Mouse (Mus musculus) kidney, embryonic 16.5 days (tissue): Measurements from ENCODE around the gene Zcchc3. TPM values are rescaled to one million over a fixed set of nuclear protein-coding genes. Genes with fewer than 3 reads are reported as not detected.

ENCODE experiments used
- ATAC-seq: fragments of 200-750 bp; cut with Nextera tagmentation; 2 replicates; pipeline ENCODE4 v1.8.0; 2017; ENCODE audit warnings: moderate TSS enrichment; ENCODE audit not compliant: low FRiP score, low TSS enrichment
- H3K27ac ChIP-seq: fragments of 300-500 bp; sonication (generic); 2 replicates; pipeline ENCODE4 v1.5.1; 2014; ENCODE audit warnings: low read length
- H3K27me3 ChIP-seq: fragments of 300-500 bp; sonication (generic); 2 replicates; pipeline ENCODE4 v1.6.1; 2014; ENCODE audit warnings: low read length, control low read depth, mixed read lengths; ENCODE audit not compliant: insufficient read depth
- H3K36me3 ChIP-seq: fragments of 300-500 bp; sonication (generic); 2 replicates; pipeline ENCODE4 v1.6.1; 2014; ENCODE audit warnings: low read length, control low read depth, mixed read lengths; ENCODE audit not compliant: insufficient read depth
- H3K4me1 ChIP-seq: fragments of 300-500 bp; sonication (generic); 2 replicates; pipeline ENCODE4 v1.6.1; 2014; ENCODE audit warnings: low read length, control low read depth, mixed read lengths; ENCODE audit not compliant: insufficient read depth
- H3K4me2 ChIP-seq: fragments of 300-500 bp; sonication (generic); replicated peaks from 2 replicates; pipeline ENCODE4 v1.6.1; 2014; ENCODE audit warnings: low read depth, low read length
- H3K4me3 ChIP-seq: fragments of 300-500 bp; sonication (generic); 2 replicates; pipeline ENCODE4 v1.5.1; 2014; ENCODE audit warnings: mild to moderate bottlenecking, low read length
- H3K9ac ChIP-seq: fragments of 300-500 bp; sonication (generic); replicated peaks from 2 replicates; pipeline ENCODE4 v1.6.1; 2014; ENCODE audit warnings: low read length
- H3K9me3 ChIP-seq: fragments of 300-500 bp; sonication (generic); 2 replicates; pipeline ENCODE4 v1.6.1; 2016; ENCODE audit warnings: low read length, control low read depth
- WGBS: fragments of 180-500 bp; shearing (Covaris S2); extraction: QIAGEN DNeasy Blood & Tissue Kit; methylation state at CpG from one replicate; pipeline ENCODE4 v1.1.7; 2014; 5-methylcytosine and 5-hydroxymethylcytosine counted together
- polyA plus RNA-seq: library from polyadenylated mRNA; unstranded; fragments of >200 nt; fragmentation: Nextera tagmentation; extraction: Ambion mirVana; gene quantifications from 2 replicates; pipeline ENCODE4 v1.2.1, GENCODE M21; 2015

The Zcchc3 gene
- polyA plus RNA-seq, result 31.5 and 34.2 TPM in 2 replicates

DNA sequence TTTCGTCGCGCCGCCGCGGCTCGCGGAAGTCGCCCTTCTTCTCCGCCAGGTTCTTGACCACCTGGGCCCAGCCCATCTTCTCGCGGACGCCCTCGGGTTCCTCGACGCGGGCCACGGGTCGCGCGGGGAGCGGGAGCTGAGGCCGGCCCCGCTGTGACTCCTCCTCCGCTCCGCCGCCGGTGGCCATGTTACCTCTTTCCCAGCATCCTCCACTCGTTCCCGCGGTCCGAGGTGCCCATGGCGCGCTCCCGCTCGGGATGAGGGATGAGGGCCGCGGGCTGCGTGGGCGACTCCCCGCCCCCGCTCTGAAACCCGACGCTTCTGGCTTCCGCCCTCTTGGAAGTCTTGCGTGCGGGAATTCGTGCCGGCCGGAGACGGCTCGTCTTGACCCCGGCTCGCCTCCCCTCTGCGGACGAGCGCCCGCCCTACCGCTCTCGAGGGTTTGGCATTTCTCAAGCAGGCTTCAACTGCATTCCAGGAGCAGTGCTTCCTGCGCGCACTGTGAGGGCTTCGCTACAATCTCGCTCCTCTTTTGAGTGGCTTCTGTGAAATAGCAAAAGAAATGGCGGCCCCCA is at the start of gene Zcchc3:
Zcchc3 (minus strand) TSS at position 437 of the 575 bp plus-strand sequence.
- ATAC-seq, result peak; percentile 81
- Histone ChIP-seq H3K27ac (peak within 1 kb of the TSS; percentile 99), H3K4me3 (peak within 1 kb of the TSS; percentile 95), H3K27me3 (no peaks in the 10 kb centered on the region), H3K36me3 (0 out of 2 replicates have a peak, but pooled peaks cover 5% of the 10 kb centered on the region), H3K4me2 (peak within 1 kb of the TSS; percentile 91), H3K9ac (peak within 1 kb of the TSS; percentile 99), H3K9me3 (peaks cover 9% of the 10 kb centered on the region), H3K4me1 (peaks cover 28% of the 10 kb centered on the region)
- under 1% methylated on average over 65 of the region's 65 CpGs for WGBS

- no peak overlapping the region for H3K4me2 ChIP-seq
- H3K27ac ChIP-seq, result no peak overlapping the region
- peaks cover 3% of the 10 kb centered on the region; the same call in 1 of the 2 replicates for H3K27me3 ChIP-seq
- H3K4me1 ChIP-seq, result no peaks in the 10 kb centered on the region
- H3K36me3 ChIP-seq, result no peaks in the 10 kb centered on the region
- no peak overlapping the region for H3K9ac ChIP-seq
- H3K9me3 ChIP-seq, result no peaks in the 10 kb centered on the region
- WGBS, result 45% methylated on average over 13 of the region's 13 CpGs
- H3K4me3 ChIP-seq, result no peak overlapping the region
- no peak for ATAC-seq
Observed at GRCm38 (mm10) chr2:152459241-152459640, 44.4 kb upstream of the Zcchc3 start.

DNA sequence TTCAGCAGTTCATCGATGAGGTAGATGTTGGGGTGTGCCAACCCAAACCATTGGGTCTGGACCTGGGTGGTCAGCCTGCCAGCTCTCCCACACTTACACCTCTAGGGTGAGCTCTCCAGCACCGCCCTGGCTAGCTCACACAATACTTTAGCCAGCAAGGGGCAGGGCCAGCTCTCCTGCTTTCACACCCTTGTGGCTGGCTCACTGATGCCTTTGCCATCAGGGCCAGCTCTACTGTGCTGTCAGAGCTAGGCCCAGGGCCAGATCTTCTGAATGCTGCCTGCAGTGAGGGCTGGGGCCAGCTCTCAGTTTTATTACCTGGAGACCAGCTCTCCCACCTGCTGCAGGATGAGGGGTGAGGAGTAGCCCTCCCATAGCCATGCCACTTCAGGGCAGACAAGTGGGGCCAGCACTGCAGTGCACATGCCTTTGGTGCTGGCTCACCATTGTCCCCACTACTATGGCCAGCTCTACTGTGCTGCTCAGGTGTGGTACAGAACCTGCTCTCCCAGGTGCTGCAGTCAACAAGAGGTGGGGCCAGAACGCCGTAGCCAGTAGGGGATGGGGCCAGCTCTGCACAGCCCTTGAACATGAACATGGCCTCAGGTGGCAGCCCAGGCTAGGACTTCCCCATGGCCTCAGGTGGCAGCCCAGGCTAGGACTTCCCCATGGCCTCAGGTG is 37.4 kb upstream of the Zcchc3 start:
- no peaks in the 10 kb centered on the region for H3K9me3 ChIP-seq
- H3K4me2 ChIP-seq, result no peak overlapping the region
- no peak overlapping the region for H3K4me3 ChIP-seq
- H3K4me1 ChIP-seq, result 0 out of 2 replicates have a peak, but pooled peaks cover 3% of the 10 kb centered on the region
- H3K36me3 ChIP-seq, result no peaks in the 10 kb centered on the region
- WGBS, result 84% methylated on average over 4 of the region's 4 CpGs
- no peak overlapping the region for H3K9ac ChIP-seq
- no peak overlapping the region for H3K27ac ChIP-seq
- 0 out of 2 replicates have a peak, but pooled peaks have one; percentile 52 for ATAC-seq
- H3K27me3 ChIP-seq, result no peaks in the 10 kb centered on the region

DNA sequence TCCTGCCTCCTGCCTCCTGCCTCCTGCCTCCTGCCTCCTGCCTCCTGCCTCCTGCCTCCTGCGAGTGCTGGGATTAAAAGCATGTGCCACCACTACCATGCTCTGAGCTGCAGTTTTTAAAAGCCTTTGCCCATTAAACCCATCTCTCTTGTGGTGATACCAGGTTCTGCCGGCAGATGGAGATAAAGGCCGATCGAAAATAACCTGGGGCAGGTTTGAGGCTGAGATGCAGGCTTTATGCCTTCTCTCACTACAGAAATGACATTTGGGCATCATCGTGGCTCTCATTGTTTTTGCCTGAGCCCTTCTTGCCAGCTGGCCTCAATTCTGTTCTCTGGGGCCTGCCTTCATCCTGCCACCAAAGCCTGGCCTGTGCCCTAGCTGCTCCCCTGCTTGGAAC is 35.4 kb upstream of the Zcchc3 start:
- Histone ChIP-seq H3K4me3 (no peak overlapping the region), H3K4me1 (0 out of 2 replicates have a peak, but pooled peaks cover 3% of the 10 kb centered on the region), H3K9me3 (no peaks in the 10 kb centered on the region), H3K9ac (no peak overlapping the region), H3K4me2 (no peak overlapping the region), H3K27ac (no peak overlapping the region), H3K36me3 (no peaks in the 10 kb centered on the region), H3K27me3 (no peaks in the 10 kb centered on the region)
- 5% methylated on average over 5 of the region's 5 CpGs for WGBS
- no peak for ATAC-seq

GRCm38 (mm10) chr2:152447461-152447860 is 32.6 kb upstream of the Zcchc3 start:
- no peak overlapping the region for H3K27ac ChIP-seq
- 14% methylated on average over 5 of the region's 5 CpGs for WGBS

GRCm38 (mm10) chr2:152446642-152447041 is 31.8 kb upstream of the Zcchc3 start:
- no peak overlapping the region for H3K27ac ChIP-seq
- WGBS, result 77% methylated on average over 2 of the region's 2 CpGs
- H3K36me3 ChIP-seq, result no peaks in the 10 kb centered on the region
- no peak for ATAC-seq
- H3K4me1 ChIP-seq, result peaks cover 15% of the 10 kb centered on the region
- H3K9ac ChIP-seq, result no peak overlapping the region
- H3K9me3 ChIP-seq, result no peaks in the 10 kb centered on the region
- no peak overlapping the region for H3K4me2 ChIP-seq
- H3K27me3 ChIP-seq, result no peaks in the 10 kb centered on the region
- no peak overlapping the region for H3K4me3 ChIP-seq

More at GRCm38 (mm10) chr2:152447461-152447860, 32.6 kb upstream of the Zcchc3 start:
- H3K27me3 ChIP-seq, result no peaks in the 10 kb centered on the region
- no peaks in the 10 kb centered on the region for H3K9me3 ChIP-seq
- no peak overlapping the region for H3K9ac ChIP-seq
- H3K36me3 ChIP-seq, result no peaks in the 10 kb centered on the region
- no peak overlapping the region for H3K4me2 ChIP-seq
- ATAC-seq, result no peak
- no peak overlapping the region for H3K4me3 ChIP-seq
- peaks cover 10% of the 10 kb centered on the region; the same call in 1 of the 2 replicates for H3K4me1 ChIP-seq

GRCm38 (mm10) chr2:152443281-152443680 is 28.5 kb upstream of the Zcchc3 start:
- no peak for ATAC-seq
- H3K27ac ChIP-seq, result no peak overlapping the region
- 88% methylated on average over 8 of the region's 8 CpGs for WGBS
- H3K9ac ChIP-seq, result no peak overlapping the region
- H3K27me3 ChIP-seq, result no peaks in the 10 kb centered on the region
- H3K36me3 ChIP-seq, result no peaks in the 10 kb centered on the region
- no peaks in the 10 kb centered on the region for H3K9me3 ChIP-seq
- no peak overlapping the region for H3K4me3 ChIP-seq
- no peak overlapping the region for H3K4me2 ChIP-seq
- peaks cover 12% of the 10 kb centered on the region for H3K4me1 ChIP-seq

DNA sequence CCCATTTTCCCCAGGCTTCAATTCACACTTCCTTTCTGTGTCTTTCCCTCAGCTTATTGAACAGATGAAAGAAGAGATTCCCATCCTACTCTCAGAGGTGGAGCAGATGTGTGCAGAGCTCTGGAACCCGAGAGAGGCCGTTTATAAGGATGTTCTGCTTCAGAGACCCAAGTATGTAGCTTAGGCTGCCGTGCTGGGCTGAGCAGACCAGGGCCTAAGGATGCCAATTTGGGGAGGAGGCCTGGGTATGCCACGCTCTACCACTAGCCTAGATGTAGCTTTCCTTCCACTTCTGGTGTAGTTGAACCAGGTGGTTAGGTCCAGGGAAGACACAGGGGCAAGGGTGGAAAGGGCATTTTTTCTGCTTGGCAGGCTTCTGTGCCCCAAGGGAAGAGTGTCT is 27.5 kb upstream of the Zcchc3 start:
- WGBS, result 40% methylated on average over 4 of the region's 4 CpGs
- peak overlapping the region; percentile 54 for H3K27ac ChIP-seq
- no peaks in the 10 kb centered on the region for H3K27me3 ChIP-seq
- H3K9me3 ChIP-seq, result no peaks in the 10 kb centered on the region
- no peaks in the 10 kb centered on the region for H3K36me3 ChIP-seq
- H3K9ac ChIP-seq, result no peak overlapping the region
- H3K4me3 ChIP-seq, result no peak overlapping the region
- no peak overlapping the region for H3K4me2 ChIP-seq
- H3K4me1 ChIP-seq, result peaks cover 16% of the 10 kb centered on the region
- peak; percentile 57; the same call in 1 of the 2 replicates for ATAC-seq

- H3K27ac ChIP-seq, result no peak overlapping the region
- H3K36me3 ChIP-seq, result no peaks in the 10 kb centered on the region
- H3K9me3 ChIP-seq, result no peaks in the 10 kb centered on the region
- H3K4me2 ChIP-seq, result no peak overlapping the region
- ATAC-seq, result no peak
- H3K9ac ChIP-seq, result no peak overlapping the region
- peaks cover 29% of the 10 kb centered on the region for H3K4me1 ChIP-seq
- 73% methylated on average over 2 of the region's 2 CpGs for whole genome bisulfite sequencing
- no peak overlapping the region for H3K4me3 ChIP-seq
- H3K27me3 ChIP-seq, result 0 out of 2 replicates have a peak, but pooled peaks cover 4% of the 10 kb centered on the region
Observed at GRCm38 (mm10) chr2:152439833-152440232, 25.0 kb upstream of the Zcchc3 start.

DNA sequence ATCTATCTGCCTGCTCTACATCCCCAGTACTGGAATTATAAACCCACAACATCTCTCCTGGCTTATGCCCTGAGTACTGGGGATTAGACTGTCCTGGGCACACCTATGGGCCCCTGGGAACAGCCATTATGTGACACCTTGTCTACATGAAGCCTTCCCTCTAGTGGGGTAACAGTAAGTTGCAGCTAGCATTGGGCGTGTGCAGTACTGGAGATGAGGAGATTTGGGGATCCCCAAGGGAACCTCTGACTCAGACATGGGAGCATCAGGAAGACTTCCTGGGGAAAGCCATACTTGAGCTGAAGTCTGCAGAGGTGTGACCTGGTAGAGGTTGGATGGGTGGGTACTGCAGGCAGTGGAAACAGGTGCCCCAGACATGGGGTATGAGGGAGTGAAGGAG is 24.1 kb upstream of the Zcchc3 start:
- Histone ChIP-seq H3K36me3 (no peaks in the 10 kb centered on the region), H3K4me1 (peaks cover 29% of the 10 kb centered on the region), H3K27ac (no peak overlapping the region), H3K4me3 (no peak overlapping the region), H3K9ac (no peak overlapping the region), H3K4me2 (no peak overlapping the region), H3K27me3 (0 out of 2 replicates have a peak, but pooled peaks cover 4% of the 10 kb centered on the region), H3K9me3 (no peaks in the 10 kb centered on the region)
- no peak for ATAC-seq
- WGBS, result 82% methylated on average over 1 of the region's 1 CpGs
